Mouse (Mus musculus): ENCODE measurements around the gene Prkaa1. TPM values are rescaled to one million over a fixed set of nuclear protein-coding genes. Genes with fewer than 3 reads are reported as not detected.

The Prkaa1 gene
- polyA plus RNA-seq, 1 experiment from 2014 or later = 14.4 TPM

GRCm38 (mm10) chr15:5139366-5139765 lies 4.3 kb upstream of the Prkaa1 start:
- Histone ChIP-seq H3K27me3 (replicated peaks; ENCODE audit: control insufficient read depth, insufficient read depth, low read length) (no peaks in the 10 kb centered on the region), H3K27ac (ENCODE audit: low read depth, low read length) (no peak overlapping the region), H3K9me3 (ENCODE audit: control insufficient read depth, low read length) (no peaks in the 10 kb centered on the region), H3K4me3 (ENCODE audit: low read length) (no peak overlapping the region), H3K9ac (ENCODE audit: low read depth, low read length) (no peak overlapping the region), H3K4me1 (ENCODE audit: control insufficient read depth, insufficient read depth, low read depth, low read length) (peaks cover under 1% of the 10 kb centered on the region; the same call in 1 of the 2 replicates), H3K4me2 (ENCODE audit: low read length) (no peak overlapping the region), H3K36me3 (ENCODE audit: control insufficient read depth, insufficient read depth, low read length) (no peaks in the 10 kb centered on the region)
- no peak for ATAC-seq
- WGBS = 87% methylated on average over 2 of the region's 2 CpGs

GRCm38 (mm10) chr15:5139863-5140262 lies 3.8 kb upstream of the Prkaa1 start:
- Histone ChIP-seq H3K36me3 (ENCODE audit: control insufficient read depth, insufficient read depth, low read length) (no peaks in the 10 kb centered on the region), H3K9ac (ENCODE audit: low read depth, low read length) (no peak overlapping the region), H3K4me2 (ENCODE audit: low read length) (no peak overlapping the region), H3K9me3 (ENCODE audit: control insufficient read depth, low read length) (no peaks in the 10 kb centered on the region), H3K4me3 (ENCODE audit: low read length) (no peak overlapping the region), H3K27me3 (replicated peaks; ENCODE audit: control insufficient read depth, insufficient read depth, low read length) (no peaks in the 10 kb centered on the region), H3K4me1 (ENCODE audit: control insufficient read depth, insufficient read depth, low read depth, low read length) (peaks cover 5% of the 10 kb centered on the region), H3K27ac (ENCODE audit: low read depth, low read length) (no peak overlapping the region)
- 90% methylated on average over 7 of the region's 7 CpGs for WGBS
- no peak for ATAC-seq

- Histone ChIP-seq H3K36me3 (ENCODE audit: control insufficient read depth, insufficient read depth, low read length) (no peaks in the 10 kb centered on the region), H3K9me3 (ENCODE audit: control insufficient read depth, low read length) (no peaks in the 10 kb centered on the region), H3K27me3 (replicated peaks; ENCODE audit: control insufficient read depth, insufficient read depth, low read length) (no peaks in the 10 kb centered on the region), H3K4me1 (ENCODE audit: control insufficient read depth, insufficient read depth, low read depth, low read length) (peaks cover 10% of the 10 kb centered on the region), H3K27ac (ENCODE audit: low read depth, low read length) (no peak overlapping the region), H3K4me3 (ENCODE audit: low read length) (no peak overlapping the region), H3K4me2 (ENCODE audit: low read length) (no peak overlapping the region), H3K9ac (ENCODE audit: low read depth, low read length) (no peak overlapping the region)
- no peak for ATAC-seq
Observed at GRCm38 (mm10) chr15:5140357-5140756, 3.3 kb upstream of the Prkaa1 start.

GRCm38 (mm10) chr15:5142047-5142446 lies 1.6 kb upstream of the Prkaa1 start:
- Histone ChIP-seq H3K9me3 (ENCODE audit: control insufficient read depth, low read length) (no peaks in the 10 kb centered on the region), H3K36me3 (ENCODE audit: control insufficient read depth, insufficient read depth, low read length) (no peaks in the 10 kb centered on the region), H3K27ac (ENCODE audit: low read depth, low read length) (no peak overlapping the region), H3K4me2 (ENCODE audit: low read length) (no peak overlapping the region), H3K4me1 (ENCODE audit: control insufficient read depth, insufficient read depth, low read depth, low read length) (peaks cover 12% of the 10 kb centered on the region), H3K9ac (ENCODE audit: low read depth, low read length) (no peak overlapping the region), H3K4me3 (ENCODE audit: low read length) (no peak overlapping the region), H3K27me3 (replicated peaks; ENCODE audit: control insufficient read depth, insufficient read depth, low read length) (no peaks in the 10 kb centered on the region)
- WGBS = 70% methylated on average over 5 of the region's 5 CpGs
- ATAC-seq = no peak

- H3K4me3 ChIP-seq (ENCODE audit: low read length) = no peak overlapping the region
- ATAC-seq = no peak
- WGBS = 71% methylated on average over 5 of the region's 5 CpGs
- no peaks in the 10 kb centered on the region for H3K27me3 ChIP-seq (replicated peaks; ENCODE audit: control insufficient read depth, insufficient read depth, low read length)
- no peak overlapping the region for H3K4me2 ChIP-seq (ENCODE audit: low read length)
- H3K27ac ChIP-seq (ENCODE audit: low read depth, low read length) = no peak overlapping the region
- no peaks in the 10 kb centered on the region for H3K9me3 ChIP-seq (ENCODE audit: control insufficient read depth, low read length)
- no peaks in the 10 kb centered on the region for H3K36me3 ChIP-seq (ENCODE audit: control insufficient read depth, insufficient read depth, low read length)
- no peak overlapping the region for H3K9ac ChIP-seq (ENCODE audit: low read depth, low read length)
- H3K4me1 ChIP-seq (ENCODE audit: control insufficient read depth, insufficient read depth, low read depth, low read length) = peaks cover 12% of the 10 kb centered on the region
Observed at GRCm38 (mm10) chr15:5142714-5143113, 947 bp upstream of the Prkaa1 start.

- H3K27me3 ChIP-seq (replicated peaks; ENCODE audit: control insufficient read depth, insufficient read depth, low read length) = no peaks in the 10 kb centered on the region
- H3K36me3 ChIP-seq (ENCODE audit: control insufficient read depth, insufficient read depth, low read length) = no peaks in the 10 kb centered on the region
- H3K9ac ChIP-seq (ENCODE audit: low read depth, low read length) = peak overlapping the region; percentile 87
- ATAC-seq = peak; percentile 94
- peak overlapping the region; percentile 93 for H3K4me3 ChIP-seq (ENCODE audit: low read length)
- H3K4me1 ChIP-seq (ENCODE audit: control insufficient read depth, insufficient read depth, low read depth, low read length) = peaks cover 12% of the 10 kb centered on the region
- peak overlapping the region; percentile 82 for H3K4me2 ChIP-seq (ENCODE audit: low read length)
- H3K9me3 ChIP-seq (ENCODE audit: control insufficient read depth, low read length) = no peaks in the 10 kb centered on the region
- H3K27ac ChIP-seq (ENCODE audit: low read depth, low read length) = peak overlapping the region; percentile 89
- WGBS = under 1% methylated on average over 48 of the region's 61 CpGs
Observed at GRCm38 (mm10) chr15:5144021-5144778, 539 bp downstream of the Prkaa1 start.

- WGBS = 53% methylated on average over 9 of the region's 9 CpGs
- H3K36me3 ChIP-seq (ENCODE audit: control insufficient read depth, insufficient read depth, low read length) = no peaks in the 10 kb centered on the region
- no peaks in the 10 kb centered on the region for H3K27me3 ChIP-seq (replicated peaks; ENCODE audit: control insufficient read depth, insufficient read depth, low read length)
- peaks cover 12% of the 10 kb centered on the region for H3K4me1 ChIP-seq (ENCODE audit: control insufficient read depth, insufficient read depth, low read depth, low read length)
- no peak for ATAC-seq
- H3K27ac ChIP-seq (ENCODE audit: low read depth, low read length) = no peak overlapping the region
- H3K9me3 ChIP-seq (ENCODE audit: control insufficient read depth, low read length) = no peaks in the 10 kb centered on the region
- peak overlapping the region; percentile 93 for H3K4me3 ChIP-seq (ENCODE audit: low read length)
- no peak overlapping the region for H3K9ac ChIP-seq (ENCODE audit: low read depth, low read length)
- H3K4me2 ChIP-seq (ENCODE audit: low read length) = peak overlapping the region; percentile 82
Observed at GRCm38 (mm10) chr15:5145196-5145945, 1.7 kb downstream of the Prkaa1 start.

- Histone ChIP-seq H3K27ac (ENCODE audit: low read depth, low read length) (no peak overlapping the region), H3K4me3 (ENCODE audit: low read length) (no peak overlapping the region), H3K27me3 (replicated peaks; ENCODE audit: control insufficient read depth, insufficient read depth, low read length) (no peaks in the 10 kb centered on the region), H3K4me1 (ENCODE audit: control insufficient read depth, insufficient read depth, low read depth, low read length) (peaks cover 12% of the 10 kb centered on the region), H3K36me3 (ENCODE audit: control insufficient read depth, insufficient read depth, low read length) (no peaks in the 10 kb centered on the region), H3K4me2 (ENCODE audit: low read length) (no peak overlapping the region), H3K9ac (ENCODE audit: low read depth, low read length) (no peak overlapping the region), H3K9me3 (ENCODE audit: control insufficient read depth, low read length) (no peaks in the 10 kb centered on the region)
- WGBS = 83% methylated on average over 4 of the region's 4 CpGs
- no peak for ATAC-seq
Observed at GRCm38 (mm10) chr15:5149187-5149586, 5.5 kb downstream of the Prkaa1 start.

GRCm38 (mm10) chr15:5152171-5152570 lies 8.5 kb downstream of the Prkaa1 start:
- Histone ChIP-seq H3K9me3 (ENCODE audit: control insufficient read depth, low read length) (no peaks in the 10 kb centered on the region), H3K9ac (ENCODE audit: low read depth, low read length) (no peak overlapping the region), H3K4me3 (ENCODE audit: low read length) (no peak overlapping the region), H3K27me3 (replicated peaks; ENCODE audit: control insufficient read depth, insufficient read depth, low read length) (no peaks in the 10 kb centered on the region), H3K4me1 (ENCODE audit: control insufficient read depth, insufficient read depth, low read depth, low read length) (peaks cover 4% of the 10 kb centered on the region), H3K27ac (ENCODE audit: low read depth, low read length) (no peak overlapping the region), H3K4me2 (ENCODE audit: low read length) (no peak overlapping the region), H3K36me3 (ENCODE audit: control insufficient read depth, insufficient read depth, low read length) (no peaks in the 10 kb centered on the region)
- WGBS = 93% methylated on average over 6 of the region's 6 CpGs
- ATAC-seq = no peak
